ENCODE assay signal across 10 mouse cellular contexts in genomic region chr10:79909092-79909922, GRCm38 (mm10). TPM values are rescaled to one million over a fixed set of nuclear protein-coding genes. Genes with fewer than 3 reads are reported as not detected.
DNase-seq lines count a peak whose midpoint lies in the region; ATAC-seq lines count a peak whose summit lies in the region.
"Had no signal": no experiment of that assay in that cellular context is flagged by ENCODE, and none has a peak within 500 bp of the region (broad histone marks: within the 10 kb centered on the region; RNA-seq: fewer than 3 reads in every experiment).

No protein-coding gene starts in this region.

- H3K27ac ChIP-seq in embryonic facial prominence, embryonic 15.5 days (replicated peaks), result peak overlapping the region; percentile 99
- peak overlapping the region; percentile 98 for H3K27ac ChIP-seq in hindbrain, embryonic 14.5 days
- H3K27ac ChIP-seq in limb, embryonic 12.5 days, result peak overlapping the region; percentile 67

- peak overlapping the region; percentile 46 for H3K4me2 ChIP-seq in embryonic facial prominence, embryonic 15.5 days (replicated peaks)
- peak overlapping the region; percentile 42 for H3K4me2 ChIP-seq in hindbrain, embryonic 14.5 days (replicated peaks)
- H3K4me2 ChIP-seq in limb, embryonic 12.5 days, result peak overlapping the region; percentile 45

- H3K4me1 ChIP-seq in embryonic facial prominence, embryonic 15.5 days, result peaks cover 27% of the 10 kb centered on the region
- peaks cover 14% of the 10 kb centered on the region for H3K4me1 ChIP-seq in hindbrain, embryonic 14.5 days (replicated peaks; ENCODE audit: control insufficient read depth, insufficient read depth, low read length)
- H3K4me1 ChIP-seq in limb, embryonic 12.5 days (replicated peaks), result peaks cover 14% of the 10 kb centered on the region; the same call in 1 of the 2 replicates

- H3K9ac ChIP-seq in embryonic facial prominence, embryonic 15.5 days, result no peak overlapping the region
- H3K9ac ChIP-seq in hindbrain, embryonic 14.5 days, result peak overlapping the region; percentile 83
- H3K9ac ChIP-seq in limb, embryonic 12.5 days (replicated peaks), result no peak overlapping the region

- no peaks in the 10 kb centered on the region for H3K27me3 ChIP-seq in embryonic facial prominence, embryonic 15.5 days
- no peaks in the 10 kb centered on the region for H3K27me3 ChIP-seq in hindbrain, embryonic 14.5 days (ENCODE audit: control insufficient read depth, insufficient read depth, low read length)
- H3K27me3 ChIP-seq in limb, embryonic 12.5 days, result 0 out of 2 replicates have a peak, but pooled peaks cover 3% of the 10 kb centered on the region

- H3K9me3 ChIP-seq in embryonic facial prominence, embryonic 15.5 days (replicated peaks), result no peaks in the 10 kb centered on the region
- no peaks in the 10 kb centered on the region for H3K9me3 ChIP-seq in hindbrain, embryonic 14.5 days (ENCODE audit: control insufficient read depth, low read length)
- no peaks in the 10 kb centered on the region for H3K9me3 ChIP-seq in limb, embryonic 12.5 days

- peak; percentile 72 for ATAC-seq in embryonic facial prominence, embryonic 15.5 days (ENCODE audit: insufficient number of reproducible peaks, low FRiP score, low TSS enrichment, low read depth)
- peak; percentile 38; the same call in 1 of the 2 replicates for ATAC-seq in hindbrain, embryonic 14.5 days (ENCODE audit: low FRiP score)
- ATAC-seq in limb, embryonic 12.5 days (ENCODE audit: insufficient number of reproducible peaks, insufficient read depth, low FRiP score, low TSS enrichment, low read depth), result no peak

- WGBS in embryonic facial prominence, embryonic 15.5 days, result 23% methylated on average over 14 of the region's 14 CpGs
- 21% methylated on average over 14 of the region's 14 CpGs for WGBS in hindbrain, embryonic 14.5 days
- 25% methylated on average over 14 of the region's 14 CpGs for WGBS in limb, embryonic 12.5 days

- H3K36me3 ChIP-seq in embryonic facial prominence, embryonic 15.5 days, result peaks cover 45% of the 10 kb centered on the region
- H3K36me3 ChIP-seq in hindbrain, embryonic 14.5 days (replicated peaks; ENCODE audit: control insufficient read depth, insufficient read depth), result peaks cover 35% of the 10 kb centered on the region
- H3K36me3 ChIP-seq in limb, embryonic 12.5 days, result peaks cover 59% of the 10 kb centered on the region

- peak; percentile 96 for DNase-seq in heart, adult 11 months
- no peak for DNase-seq in heart, postnatal 4 days
- DNase-seq in ES-CJ7 (ENCODE audit: low read depth, low spot score), result peak; percentile 73
- DNase-seq in hindbrain, embryonic 14.5 days (ENCODE audit: low spot score), result no peak
- DNase-seq in neural tube, embryonic 10.5 days (ENCODE audit: extremely low spot score, low spot score), result peak; percentile 59
- no peak for DNase-seq in urinary bladder, postnatal 25 days (ENCODE audit: low spot score)

- H3K4me3 ChIP-seq in embryonic facial prominence, embryonic 15.5 days (replicated peaks), result peak overlapping the region; percentile 91
- H3K4me3 ChIP-seq in hindbrain, embryonic 14.5 days (replicated peaks; ENCODE audit: low read length), result peak overlapping the region; percentile 54
- peak overlapping the region; percentile 16; the same call in 1 of the 2 replicates for H3K4me3 ChIP-seq in limb, embryonic 12.5 days (replicated peaks)

RNA-seq across cellular contexts. Expression of gene Med16, which starts 0.6 kb away (rescaled TPM):
- 10 to 100 TPM; 67.1 to 68.2 TPM for total RNA-seq in heart, postnatal 4 days (2021)
- 44.0 and 48.4 TPM in 2 replicates for polyA plus RNA-seq in embryonic facial prominence, embryonic 15.5 days (2015; fragmentation: Nextera tagmentation; extraction: Ambion mirVana)
- 42.0 and 42.5 TPM in 2 replicates for polyA plus RNA-seq in hindbrain, embryonic 14.5 days (2014; fragmentation: Nextera tagmentation; extraction: Ambion mirVana)
- polyA plus RNA-seq in limb, embryonic 12.5 days (2016; fragmentation: Nextera tagmentation; extraction: Ambion mirVana), result 50.8 and 53.7 TPM in 2 replicates

RNA-seq across cellular contexts. Expression of gene Gm26602, which starts 1.3 kb away (rescaled TPM):
- not detected for total RNA-seq in heart, postnatal 4 days (2021)
- 5.2 TPM in 1 of 2 replicates, not detected in the other for polyA plus RNA-seq in embryonic facial prominence, embryonic 15.5 days (2015; fragmentation: Nextera tagmentation; extraction: Ambion mirVana)
- polyA plus RNA-seq in hindbrain, embryonic 14.5 days (2014; fragmentation: Nextera tagmentation; extraction: Ambion mirVana), result 1.1 TPM in 1 of 2 replicates, not detected in the other
- polyA plus RNA-seq in limb, embryonic 12.5 days (2016; fragmentation: Nextera tagmentation; extraction: Ambion mirVana), result 5.5 and 21.1 TPM in 2 replicates
- total RNA-seq: adrenal gland, postnatal 36 days; neutrophil, adult 5-6 weeks had no signal

RNA-seq across cellular contexts. Expression of gene Kiss1r, which starts 7.5 kb away (rescaled TPM):
- total RNA-seq in heart, postnatal 4 days (2021), result under 1 TPM; 0.25 to 0.33 TPM
- polyA plus RNA-seq in embryonic facial prominence, embryonic 15.5 days (2015; fragmentation: Nextera tagmentation; extraction: Ambion mirVana), result 1.1 and 1.4 TPM in 2 replicates
- 1.7 and 2.6 TPM in 2 replicates for polyA plus RNA-seq in hindbrain, embryonic 14.5 days (2014; fragmentation: Nextera tagmentation; extraction: Ambion mirVana)
- 1.1 and 1.2 TPM in 2 replicates for polyA plus RNA-seq in limb, embryonic 12.5 days (2016; fragmentation: Nextera tagmentation; extraction: Ambion mirVana)

RNA-seq across cellular contexts. Expression of gene R3hdm4, which starts 11.7 kb away (rescaled TPM):
- total RNA-seq in heart, postnatal 4 days (2021), result 100 to 1,000 TPM in 1 of 2 experiments, 10 to 100 TPM in 1; 91.0 to 100 TPM
- polyA plus RNA-seq in embryonic facial prominence, embryonic 15.5 days (2015; fragmentation: Nextera tagmentation; extraction: Ambion mirVana), result 179 and 181 TPM in 2 replicates
- polyA plus RNA-seq in hindbrain, embryonic 14.5 days (2014; fragmentation: Nextera tagmentation; extraction: Ambion mirVana), result 228 and 232 TPM in 2 replicates
- 149 and 161 TPM in 2 replicates for polyA plus RNA-seq in limb, embryonic 12.5 days (2016; fragmentation: Nextera tagmentation; extraction: Ambion mirVana)

RNA-seq across cellular contexts. Expression of gene Arid3a, which starts 17.5 kb away (rescaled TPM):
- total RNA-seq in heart, postnatal 4 days (2021), result 1 to 10 TPM; 4.2 to 4.3 TPM
- 6.6 and 7.0 TPM in 2 replicates for polyA plus RNA-seq in embryonic facial prominence, embryonic 15.5 days (2015; fragmentation: Nextera tagmentation; extraction: Ambion mirVana)
- 3.4 and 3.8 TPM in 2 replicates for polyA plus RNA-seq in hindbrain, embryonic 14.5 days (2014; fragmentation: Nextera tagmentation; extraction: Ambion mirVana)
- polyA plus RNA-seq in limb, embryonic 12.5 days (2016; fragmentation: Nextera tagmentation; extraction: Ambion mirVana), result 8.4 and 8.6 TPM in 2 replicates

Comparison
In these comparisons a context has a peak if more than half of its experiments do, and no peak if none do; other contexts are left out.
1. DNase-seq: peak in heart, adult 11 months (single experiment), ES-CJ7 (single experiment) and neural tube, embryonic 10.5 days (single experiment); none in heart, postnatal 4 days (single experiment), hindbrain, embryonic 14.5 days (single experiment) and urinary bladder, postnatal 25 days (single experiment).
2. H3K4me3 ChIP-seq: peak in every context shown above with its lines; median percentile 91 in embryonic facial prominence, embryonic 15.5 days; 54 in hindbrain, embryonic 14.5 days; 16 in limb, embryonic 12.5 days.
3. Peak in every context shown above with its lines, with median percentiles within 50 percentile points of each other: H3K27ac ChIP-seq and H3K4me2 ChIP-seq.